Mouse (Mus musculus): ENCODE measurements around the gene Idh2.
"Not testable (repeated sequence)": the region's sequence is repeated elsewhere in the genome, so short reads cannot be mapped to it uniquely, and the experiment has no call there.

Gene Idh2

GRCm38 (mm10) chr7:80060012-80060778 lies 55.0 kb downstream of the Idh2 start:
- no peak for DNase-seq (ENCODE audit: low spot score)

- no peak for DNase-seq (ENCODE audit: low spot score)
Observed at GRCm38 (mm10) chr7:80059064-80059838, 55.9 kb downstream of the Idh2 start.

GRCm38 (mm10) chr7:80058405-80059063 lies 56.7 kb downstream of the Idh2 start:
- DNase-seq (ENCODE audit: low spot score): no peak

- no peak for DNase-seq (ENCODE audit: low spot score)
Observed at GRCm38 (mm10) chr7:80057781-80058180, 57.4 kb downstream of the Idh2 start.

- peak; percentile 77 for DNase-seq (ENCODE audit: low spot score)
Observed at GRCm38 (mm10) chr7:80057002-80057691, 58.0 kb downstream of the Idh2 start.

GRCm38 (mm10) chr7:80055781-80056180 lies 59.4 kb downstream of the Idh2 start:
- DNase-seq (ENCODE audit: low spot score): no peak

- DNase-seq (ENCODE audit: low spot score): no peak
Observed at GRCm38 (mm10) chr7:80053147-80053546, 62.0 kb downstream of the Idh2 start.

GRCm38 (mm10) chr7:80052261-80052660 lies 62.9 kb downstream of the Idh2 start:
- DNase-seq (ENCODE audit: low spot score): peak; percentile 71

- no peak for DNase-seq (ENCODE audit: low spot score)
Observed at GRCm38 (mm10) chr7:80051835-80052234, 63.4 kb downstream of the Idh2 start.

- DNase-seq (ENCODE audit: low spot score): not testable (repeated sequence)
Observed at GRCm38 (mm10) chr7:80050382-80050781, 64.8 kb downstream of the Idh2 start.

GRCm38 (mm10) chr7:80049746-80050145 lies 65.4 kb downstream of the Idh2 start:
- no peak for DNase-seq (ENCODE audit: low spot score)

GRCm38 (mm10) chr7:80047041-80047440 lies 68.2 kb downstream of the Idh2 start:
- DNase-seq (ENCODE audit: low spot score): no peak
